Mouse (Mus musculus) intestine, embryonic 14.5 days (tissue): Measurements from ENCODE around the gene Hras. TPM values are rescaled to one million over a fixed set of nuclear protein-coding genes. Genes with fewer than 3 reads are reported as not detected.

Source experiments
- ATAC-seq: fragments of 200-750 bp; cut with Nextera tagmentation; replicated peaks from 2 replicates; pipeline ENCODE4 v1.8.0; 2017; ENCODE audit warnings: low read depth, moderate number of reproducible peaks, moderate TSS enrichment, moderate library complexity; ENCODE audit not compliant: low FRiP score, low TSS enrichment
- DNase-seq: peaks from one replicate; pipeline ENCODE4 v3.0.0-alpha.2; 2018; ENCODE audit warnings: low spot score
- H3K27ac ChIP-seq: fragments of 300-500 bp; sonication (generic); 2 replicates; pipeline ENCODE4 v1.5.1; 2014; ENCODE audit warnings: low read depth, mild to moderate bottlenecking, control low read depth
- H3K27me3 ChIP-seq: fragments of 300-500 bp; sonication (generic); replicated peaks from 2 replicates; pipeline ENCODE4 v1.6.1; 2014; ENCODE audit warnings: low read length, control low read depth; ENCODE audit not compliant: control insufficient read depth, insufficient read depth
- H3K36me3 ChIP-seq: fragments of 300-500 bp; sonication (generic); 2 replicates; pipeline ENCODE4 v1.6.1; 2014; ENCODE audit warnings: low read length, control low read depth; ENCODE audit not compliant: control insufficient read depth, insufficient read depth
- H3K4me1 ChIP-seq: fragments of 300-500 bp; sonication (generic); replicated peaks from 2 replicates; pipeline ENCODE4 v1.6.1; 2014; ENCODE audit warnings: low read length, control low read depth, mixed read lengths; ENCODE audit not compliant: control insufficient read depth, insufficient read depth
- H3K4me2 ChIP-seq: fragments of 300-500 bp; sonication (generic); 2 replicates; pipeline ENCODE4 v1.6.1; 2014; ENCODE audit warnings: low read length
- H3K4me3 ChIP-seq: fragments of 300-500 bp; sonication (generic); 2 replicates; pipeline ENCODE4 v1.5.1; 2014; ENCODE audit warnings: low read depth, low read length, control low read depth, mixed read lengths
- H3K9ac ChIP-seq: fragments of 300-500 bp; sonication (generic); 2 replicates; pipeline ENCODE4 v1.6.1; 2014; ENCODE audit warnings: mild to moderate bottlenecking, low read length
- H3K9me3 ChIP-seq: fragments of 300-500 bp; sonication (generic); 2 replicates; pipeline ENCODE4 v1.6.1; 2016; ENCODE audit warnings: low read length, control low read depth; ENCODE audit not compliant: control insufficient read depth
- WGBS: fragments of 180-500 bp; shearing (Covaris S2); extraction: QIAGEN DNeasy Blood & Tissue Kit; methylation state at CpG from one replicate; pipeline ENCODE4 v1.1.7; 2014; 5-methylcytosine and 5-hydroxymethylcytosine counted together
- polyA plus RNA-seq: library from polyadenylated mRNA; unstranded; fragments of >200 nt; fragmentation: Nextera tagmentation; extraction: Ambion mirVana; gene quantifications from 2 replicates; pipeline ENCODE4 v1.2.1, GENCODE M21; 2014

The Hras gene
- polyA plus RNA-seq, 1 experiment from 2014 or later, result 96.6 TPM

DNA sequence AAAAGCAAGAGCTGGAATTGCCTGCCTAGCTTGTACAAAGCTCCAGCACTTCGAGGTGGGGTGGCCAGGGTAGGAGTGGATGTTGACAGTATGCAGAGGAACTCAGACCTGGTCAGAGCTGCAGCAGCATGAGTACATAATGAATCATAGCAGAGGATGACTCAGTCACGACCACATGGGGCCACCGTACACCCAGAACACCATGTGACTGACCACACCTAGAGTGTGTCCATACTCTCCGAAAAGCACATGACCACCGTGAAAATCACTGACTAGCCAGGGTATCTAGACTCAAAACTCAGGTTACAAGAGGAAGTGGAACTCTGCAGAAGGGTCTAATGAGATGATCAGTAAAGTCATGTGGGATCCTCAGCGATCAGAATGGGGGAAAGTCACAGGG lies 29.0 kb downstream of the Hras start:
- Histone ChIP-seq H3K4me2 (no peak overlapping the region), H3K9me3 (no peaks in the 10 kb centered on the region), H3K27me3 (no peaks in the 10 kb centered on the region), H3K4me1 (peaks cover 16% of the 10 kb centered on the region), H3K27ac (no peak overlapping the region), H3K4me3 (no peak overlapping the region), H3K9ac (no peak overlapping the region), H3K36me3 (peaks cover 56% of the 10 kb centered on the region)
- no peak for DNase-seq
- no peak; the same call in 1 of the 2 replicates for ATAC-seq
- WGBS, result 74% methylated on average over 6 of the region's 6 CpGs

DNA sequence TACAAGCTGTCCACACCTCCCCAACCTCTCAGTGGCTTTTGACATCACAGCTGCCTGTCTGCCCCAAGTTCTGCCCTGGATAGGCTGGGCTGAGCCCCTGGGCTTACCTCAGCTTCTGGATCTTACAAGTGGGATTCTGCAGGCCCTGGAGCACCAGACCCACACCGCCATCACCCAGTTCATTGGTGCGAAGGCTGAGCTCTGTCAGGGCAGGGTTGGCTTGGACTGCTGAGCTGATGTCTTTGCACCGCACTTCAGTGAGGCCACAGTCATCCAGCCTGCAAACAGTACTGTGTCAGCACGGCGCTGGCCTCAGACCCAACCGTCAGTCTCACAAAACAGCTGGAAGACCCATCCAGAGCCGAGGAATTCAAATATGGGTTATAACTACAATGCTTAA lies 29.4 kb downstream of the Hras start:
- 91% methylated on average over 7 of the region's 7 CpGs for WGBS
- H3K27ac ChIP-seq, result no peak overlapping the region

DNA sequence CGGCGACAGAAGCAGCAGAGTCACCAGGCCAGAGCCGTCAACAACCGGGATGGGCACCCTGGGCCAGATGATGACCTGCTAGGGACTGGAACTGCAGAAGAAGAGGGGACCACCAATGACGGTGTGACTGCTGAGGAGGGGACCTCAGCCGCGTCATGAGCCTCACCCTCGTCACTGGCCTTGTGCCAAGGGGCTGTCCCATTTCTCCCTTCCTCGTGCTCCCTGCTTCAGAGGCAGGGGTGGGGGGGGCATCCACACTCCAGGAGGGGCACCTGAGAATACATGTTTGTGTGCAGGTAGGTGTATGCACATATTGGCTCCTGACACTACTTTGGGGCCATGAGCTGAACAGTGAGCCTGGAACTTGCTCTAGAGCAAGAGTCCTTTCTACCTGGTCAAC lies 38.4 kb downstream of the Hras start:
- no peak overlapping the region for H3K4me2 ChIP-seq
- DNase-seq, result no peak
- H3K27ac ChIP-seq, result no peak overlapping the region
- no peaks in the 10 kb centered on the region for H3K4me1 ChIP-seq
- no peaks in the 10 kb centered on the region for H3K9me3 ChIP-seq
- H3K9ac ChIP-seq, result no peak overlapping the region
- WGBS, result 83% methylated on average over 9 of the region's 9 CpGs
- H3K4me3 ChIP-seq, result no peak overlapping the region
- H3K36me3 ChIP-seq, result peaks cover 80% of the 10 kb centered on the region
- no peaks in the 10 kb centered on the region for H3K27me3 ChIP-seq
- ATAC-seq, result no peak

More for the DNA sequence above, 29.4 kb downstream of the Hras start:
- DNase-seq (no peak), ATAC-seq (no peak)
- H3K4me2 ChIP-seq, result no peak overlapping the region
- peaks cover 13% of the 10 kb centered on the region for H3K4me1 ChIP-seq
- no peaks in the 10 kb centered on the region for H3K9me3 ChIP-seq
- no peak overlapping the region for H3K4me3 ChIP-seq
- H3K36me3 ChIP-seq, result peaks cover 60% of the 10 kb centered on the region
- H3K9ac ChIP-seq, result no peak overlapping the region
- H3K27me3 ChIP-seq, result no peaks in the 10 kb centered on the region

DNA sequence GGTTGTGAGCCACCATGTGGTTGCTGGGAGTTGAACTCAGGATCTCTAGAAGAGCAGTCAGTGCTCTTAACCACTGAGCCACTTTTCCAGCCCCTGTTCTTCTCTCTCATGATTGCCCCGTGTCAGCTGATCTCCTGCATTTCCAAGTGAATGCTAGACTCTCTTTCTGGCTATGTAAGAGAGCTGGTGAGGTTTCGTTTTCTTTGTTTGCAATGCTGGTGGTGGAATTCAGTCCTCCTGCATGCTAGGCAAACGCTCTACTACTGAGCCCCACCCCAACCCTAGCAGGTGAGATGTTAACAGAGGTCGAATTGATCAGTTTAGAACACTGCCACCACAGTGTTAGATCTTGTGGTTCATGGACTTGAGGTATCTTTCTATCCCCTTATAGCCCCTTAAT lies 45.2 kb downstream of the Hras start:
- no peak for DNase-seq
- 69% methylated on average over 4 of the region's 4 CpGs for WGBS
- no peak for ATAC-seq
- H3K27ac ChIP-seq, result no peak overlapping the region
- H3K4me1 ChIP-seq, result no peaks in the 10 kb centered on the region
- H3K36me3 ChIP-seq, result peaks cover 54% of the 10 kb centered on the region
- no peak overlapping the region for H3K4me3 ChIP-seq
- H3K4me2 ChIP-seq, result no peak overlapping the region
- no peak overlapping the region for H3K9ac ChIP-seq
- H3K27me3 ChIP-seq, result no peaks in the 10 kb centered on the region
- H3K9me3 ChIP-seq, result no peaks in the 10 kb centered on the region

DNA sequence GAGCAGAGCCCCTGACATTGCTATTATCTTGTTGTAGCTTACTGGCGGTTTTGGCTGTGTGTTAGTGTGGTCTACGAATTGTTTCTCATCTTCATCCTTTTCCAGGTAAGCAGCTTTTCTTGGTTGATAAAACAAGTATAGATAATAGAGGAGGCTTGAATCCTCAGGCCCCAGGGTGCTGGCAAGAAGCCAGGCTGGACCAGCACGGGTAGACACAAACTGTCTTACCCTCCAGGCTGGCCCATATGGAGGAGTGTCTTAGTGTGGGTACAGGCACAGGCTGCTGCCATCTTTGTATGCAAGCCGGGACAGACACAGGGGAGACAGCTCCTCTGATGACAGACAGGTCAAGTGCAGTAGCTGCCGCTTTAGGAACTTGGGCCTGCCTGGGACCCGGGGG lies 46.8 kb downstream of the Hras start:
- Histone ChIP-seq H3K4me1 (no peaks in the 10 kb centered on the region), H3K27me3 (no peaks in the 10 kb centered on the region), H3K4me2 (no peak overlapping the region), H3K9ac (no peak overlapping the region), H3K4me3 (no peak overlapping the region), H3K9me3 (no peaks in the 10 kb centered on the region), H3K27ac (no peak overlapping the region), H3K36me3 (peaks cover 51% of the 10 kb centered on the region)
- 79% methylated on average over 6 of the region's 6 CpGs for WGBS
- DNase-seq (no peak), ATAC-seq (no peak)

DNA sequence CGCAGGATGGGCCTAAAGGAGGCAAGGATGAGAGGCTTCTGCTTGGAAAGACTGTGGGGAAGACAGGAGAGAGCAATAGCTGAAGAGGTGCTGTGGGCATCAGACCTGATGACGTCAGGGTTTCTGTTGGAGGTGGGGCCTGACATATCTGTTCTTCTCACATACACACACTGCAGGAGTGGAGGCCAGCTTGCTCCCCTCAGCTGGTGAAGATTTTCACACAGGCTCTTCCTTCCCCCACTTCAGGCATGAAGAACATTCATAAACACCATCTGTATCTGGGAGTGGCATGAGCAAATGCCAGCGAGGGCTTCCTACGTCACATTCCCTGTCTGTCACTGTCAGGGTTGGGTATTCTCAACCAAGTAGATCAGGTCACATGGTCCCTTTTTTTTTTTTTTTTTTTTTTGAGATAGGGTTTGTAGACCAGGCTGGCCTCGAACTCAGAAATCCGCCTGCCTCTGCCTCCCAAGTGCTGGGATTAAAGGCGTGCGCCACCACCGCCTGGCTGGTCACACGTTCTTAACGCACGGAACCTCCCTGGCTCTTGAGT lies 47.7 kb downstream of the Hras start:
- no peak overlapping the region for H3K27ac ChIP-seq
- no peak for ATAC-seq

DNA sequence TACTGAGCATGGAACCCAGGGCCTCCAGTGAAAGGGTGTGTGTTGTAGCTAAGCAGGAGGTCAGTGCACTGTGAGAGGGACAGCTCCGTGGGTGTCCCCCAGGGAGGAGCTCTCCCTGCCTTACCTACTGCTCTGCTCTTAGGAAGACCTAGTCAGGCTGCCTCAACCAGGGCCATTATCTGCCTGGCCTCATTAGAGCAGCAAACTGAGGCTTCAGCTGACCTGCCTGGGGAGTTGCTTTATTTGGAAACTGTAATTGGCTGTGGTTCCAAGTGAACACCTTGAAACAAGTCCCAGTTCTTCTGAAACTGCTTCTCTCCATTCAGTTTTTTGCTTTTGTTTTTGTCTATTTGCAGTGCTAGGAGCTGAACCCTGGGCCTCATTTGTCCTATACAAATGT lies 48.4 kb downstream of the Hras start:
- H3K4me1 ChIP-seq, result no peaks in the 10 kb centered on the region
- H3K9ac ChIP-seq, result no peak overlapping the region
- ATAC-seq (no peak), DNase-seq (no peak)
- no peak overlapping the region for H3K4me2 ChIP-seq
- no peaks in the 10 kb centered on the region for H3K9me3 ChIP-seq
- H3K27ac ChIP-seq, result no peak overlapping the region
- 73% methylated on average over 1 of the region's 1 CpGs for WGBS
- peaks cover 35% of the 10 kb centered on the region for H3K36me3 ChIP-seq
- H3K27me3 ChIP-seq, result no peaks in the 10 kb centered on the region
- H3K4me3 ChIP-seq, result no peak overlapping the region

More for the DNA sequence above, 47.7 kb downstream of the Hras start:
- DNase-seq, result no peak
- Histone ChIP-seq H3K27me3 (no peaks in the 10 kb centered on the region), H3K4me1 (no peaks in the 10 kb centered on the region), H3K4me2 (no peak overlapping the region), H3K36me3 (peaks cover 42% of the 10 kb centered on the region), H3K4me3 (no peak overlapping the region), H3K9ac (no peak overlapping the region), H3K9me3 (no peaks in the 10 kb centered on the region)
- 95% methylated on average over 12 of the region's 12 CpGs for WGBS

DNA sequence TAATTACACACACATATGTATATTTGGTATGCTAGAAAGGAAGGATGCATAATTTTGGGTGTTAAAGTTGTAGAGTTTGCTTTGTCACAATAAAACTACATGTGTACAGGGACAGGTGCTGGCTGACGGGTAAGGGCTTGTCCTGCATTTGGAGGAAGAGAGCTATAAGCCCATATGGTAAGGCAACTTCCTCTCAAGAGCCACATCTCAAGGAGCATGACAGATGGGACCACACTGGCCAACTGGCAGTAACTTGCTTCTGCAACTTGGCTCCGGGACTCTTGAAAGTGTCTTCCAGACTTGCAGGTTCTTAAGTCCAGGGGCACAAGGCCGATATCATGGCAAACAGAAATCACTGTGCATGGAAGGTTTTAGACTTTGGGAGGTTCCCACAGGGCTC lies 49.2 kb downstream of the Hras start:
- H3K27me3 ChIP-seq, result no peaks in the 10 kb centered on the region
- DNase-seq (no peak), ATAC-seq (no peak)
- H3K4me2 ChIP-seq, result no peak overlapping the region
- H3K9me3 ChIP-seq, result no peaks in the 10 kb centered on the region
- no peak overlapping the region for H3K4me3 ChIP-seq
- H3K27ac ChIP-seq, result no peak overlapping the region
- 92% methylated on average over 3 of the region's 3 CpGs for WGBS
- H3K4me1 ChIP-seq, result no peaks in the 10 kb centered on the region
- H3K9ac ChIP-seq, result no peak overlapping the region
- H3K36me3 ChIP-seq, result peaks cover 40% of the 10 kb centered on the region

DNA sequence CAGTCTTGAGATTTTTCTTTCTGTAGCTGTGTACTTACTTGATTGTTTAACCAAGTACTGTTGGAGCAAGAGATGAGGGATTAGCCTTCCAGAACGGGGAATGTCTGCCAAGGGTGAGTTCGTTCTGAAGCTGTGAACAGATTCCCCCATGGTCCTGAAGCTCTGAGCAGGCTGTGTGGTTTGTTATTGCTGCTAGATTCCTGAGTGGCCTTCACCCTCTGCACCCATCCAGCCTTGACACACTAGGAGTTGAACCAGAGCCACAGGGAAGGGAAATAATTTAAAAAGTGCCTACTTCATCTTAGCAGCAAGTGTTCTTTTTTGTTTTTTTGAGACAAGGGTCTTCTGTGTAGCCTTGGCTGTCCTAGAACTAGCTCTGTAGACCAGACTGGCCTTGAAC lies 49.9 kb downstream of the Hras start:
- DNase-seq, result no peak
- no peaks in the 10 kb centered on the region for H3K4me1 ChIP-seq

More for the DNA sequence above, 49.9 kb downstream of the Hras start:
- no peak overlapping the region for H3K9ac ChIP-seq
- no peak overlapping the region for H3K27ac ChIP-seq
- H3K27me3 ChIP-seq, result no peaks in the 10 kb centered on the region
- H3K4me2 ChIP-seq, result no peak overlapping the region
- no peaks in the 10 kb centered on the region for H3K9me3 ChIP-seq
- peaks cover 46% of the 10 kb centered on the region for H3K36me3 ChIP-seq
- ATAC-seq, result no peak
- no peak overlapping the region for H3K4me3 ChIP-seq
- 68% methylated on average over 2 of the region's 2 CpGs for WGBS
